Mouse (Mus musculus) megakaryocyte, adult 5-6 weeks (primary cell): Measurements from ENCODE around the gene Tbc1d2b. TPM values are rescaled to one million over a fixed set of nuclear protein-coding genes. Genes with fewer than 3 reads are reported as not detected.
A peak's percentile ranks its signal among the peaks of the same experiment; 100 is the strongest.

ENCODE experiments used
- ATAC-seq: 2 replicates; pipeline ENCODE4 v1.8.0; 2016; ENCODE audit warnings: mild to moderate bottlenecking, inconsistent platforms; ENCODE audit not compliant: poor library complexity, severe bottlenecking
- total RNA-seq, 2 experiments: library from RNA; stranded (forward) in 1 of 2; stranded (reverse) in 1 of 2; fragments of 153-499, 151-499 nt in 1 of 2; fragments of 221-1000, 200-1000 nt in 1 of 2; gene quantifications; 2 replicates each; pipeline versions ENCODE4 v1.2.3 to v1.2.4; 2015 to 2017

Gene Tbc1d2b
- total RNA-seq (2015) (38.7 and 58.8 TPM in 2 replicates), total RNA-seq (2017) (42.1 and 44.6 TPM in 2 replicates)

DNA sequence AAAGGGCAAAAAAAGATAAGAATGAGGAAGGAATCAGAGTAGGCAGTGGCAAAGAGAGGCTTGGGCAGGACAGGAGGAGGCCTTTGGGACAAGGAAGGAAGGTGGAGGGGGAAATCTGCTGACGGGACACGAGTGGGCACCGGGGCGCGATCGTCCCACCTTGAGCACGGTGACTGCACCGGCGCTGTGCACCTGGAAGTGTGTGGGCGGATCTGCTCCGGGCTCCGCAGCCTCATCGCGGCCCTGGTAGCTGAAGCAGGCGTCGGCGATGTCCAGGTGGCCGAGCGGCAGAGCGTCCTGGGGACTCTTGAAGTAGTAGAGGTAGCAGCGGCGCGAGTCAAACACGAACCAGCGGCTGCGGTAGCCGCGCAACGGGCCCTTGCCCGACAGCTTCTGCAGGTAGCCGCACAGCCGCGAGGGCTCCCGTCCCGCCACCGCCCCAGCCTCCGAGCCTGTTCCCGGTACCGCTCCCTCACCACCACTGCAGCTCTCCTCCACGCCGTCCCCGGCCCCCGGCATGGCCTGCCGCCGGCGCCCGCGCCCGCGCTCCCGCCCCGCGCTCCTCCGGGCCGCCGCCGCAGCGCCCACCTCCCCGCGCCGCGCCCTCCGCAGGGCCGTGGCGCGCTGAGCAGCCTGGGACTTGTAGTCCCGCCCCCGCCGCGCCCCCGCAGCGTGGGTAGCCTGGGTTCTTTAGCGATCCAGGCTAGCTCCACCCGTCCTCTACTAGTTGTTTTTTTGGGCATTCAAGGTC, at the start of gene Tbc1d2b:
TSS of gene Tbc1d2b (minus strand) at position 612 of the 751 bp plus-strand sequence.
- peak; percentile 55 for ATAC-seq

GRCm38 (mm10) chr9:90316300-90316699, 45.7 kb upstream of the Tbc1d2b start:
- ATAC-seq, result peak; percentile 73; the same call in 1 of the 2 replicates

DNA sequence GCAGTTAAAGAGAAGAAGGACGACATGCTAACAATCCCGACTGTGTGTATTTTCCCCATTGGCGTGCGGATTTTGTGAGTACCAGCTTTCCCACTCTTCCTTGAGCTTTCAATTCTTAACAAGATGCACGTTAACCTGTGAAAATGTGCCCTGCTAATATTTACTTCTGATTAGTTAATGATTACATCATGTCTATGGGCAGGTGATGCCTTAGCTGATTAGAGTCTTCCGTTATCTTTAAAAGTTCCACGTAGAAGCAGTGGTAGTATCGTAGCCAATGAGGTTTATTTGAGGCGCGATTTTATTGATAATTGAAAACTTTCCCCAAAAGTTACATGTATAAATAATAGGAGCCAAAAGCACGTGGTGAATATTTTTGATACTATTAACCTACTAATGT, 45.1 kb upstream of the Tbc1d2b start:
- no peak for ATAC-seq

- ATAC-seq, result no peak
Measured at GRCm38 (mm10) chr9:90304254-90304653, 33.6 kb upstream of the Tbc1d2b start.

DNA sequence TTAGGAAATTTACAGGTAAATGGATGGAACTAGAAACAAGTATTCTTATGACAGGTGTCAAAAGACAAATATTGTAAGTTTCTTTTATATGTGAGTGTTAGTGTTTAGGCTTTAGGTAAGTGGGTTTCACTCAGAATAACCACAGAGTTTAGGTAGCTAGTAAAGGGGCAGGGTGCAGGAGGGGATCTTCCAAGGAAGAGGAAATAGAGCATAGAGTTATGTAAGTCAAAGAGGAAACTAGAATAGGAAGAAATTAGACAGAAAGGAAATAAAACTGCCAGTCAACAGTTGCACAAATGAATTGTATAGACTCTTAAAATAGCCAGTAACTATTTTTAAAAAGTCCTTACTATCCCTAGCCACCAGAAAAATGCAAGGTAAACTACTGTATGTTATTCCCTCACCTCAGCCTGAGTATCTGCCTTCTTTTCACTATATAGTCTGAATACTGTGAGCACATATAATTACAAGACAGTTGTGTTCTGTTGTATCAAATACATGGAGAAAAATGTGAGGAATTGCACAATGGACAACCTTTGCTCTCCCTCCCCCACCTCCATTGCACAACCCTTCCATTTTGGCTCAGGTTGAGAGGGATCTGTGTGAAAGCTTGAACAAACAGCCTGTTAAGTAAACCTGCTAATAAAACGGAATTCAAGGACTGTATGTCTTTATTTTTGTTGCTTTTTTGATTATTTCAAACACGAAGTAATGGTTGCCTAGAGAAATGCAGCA, 32.7 kb upstream of the Tbc1d2b start:
- peak; percentile 63 for ATAC-seq

- ATAC-seq, result no peak
Measured at GRCm38 (mm10) chr9:90302670-90303069, 32.1 kb upstream of the Tbc1d2b start.

- ATAC-seq, result no peak
Measured at GRCm38 (mm10) chr9:90301081-90301688, 30.6 kb upstream of the Tbc1d2b start.

- no peak for ATAC-seq
Measured at GRCm38 (mm10) chr9:90297637-90298036, 27.0 kb upstream of the Tbc1d2b start.

DNA sequence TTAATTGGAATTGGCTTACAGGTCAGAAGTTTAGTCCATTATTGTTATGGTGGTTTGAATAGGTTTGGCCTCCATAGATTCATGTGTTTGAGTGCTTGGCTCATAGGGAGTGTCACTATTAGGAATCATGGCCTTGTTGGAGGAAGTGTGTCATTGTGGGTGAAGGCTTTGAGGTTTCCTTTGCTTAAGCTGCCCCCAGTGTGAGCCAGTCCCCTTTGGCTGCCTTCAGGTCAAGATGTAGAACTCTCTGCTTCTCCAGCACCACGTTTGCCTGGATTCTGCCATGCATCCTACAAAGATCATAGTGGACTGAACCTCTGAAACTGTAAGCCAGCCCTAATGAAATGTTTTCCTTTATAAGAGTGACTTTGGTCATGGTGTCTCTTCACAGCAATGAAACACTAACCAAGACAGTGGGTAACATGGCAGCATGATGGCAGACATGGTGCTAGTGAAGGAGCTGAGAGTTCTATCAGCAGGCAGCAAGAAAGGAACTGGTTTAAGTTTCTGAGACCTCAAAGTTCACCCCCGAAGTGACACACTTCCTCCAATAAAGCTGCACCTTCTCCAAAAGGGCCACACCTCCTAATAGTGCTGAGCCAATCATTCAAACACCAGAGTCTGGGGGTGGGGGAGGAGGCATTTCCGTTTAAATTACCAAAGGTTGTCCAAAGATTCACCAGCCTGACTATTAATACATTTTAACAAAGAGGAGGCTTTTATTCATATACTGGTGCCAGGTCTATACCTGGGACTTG, 23.2 kb upstream of the Tbc1d2b start:
- ATAC-seq, result peak; percentile 92

DNA sequence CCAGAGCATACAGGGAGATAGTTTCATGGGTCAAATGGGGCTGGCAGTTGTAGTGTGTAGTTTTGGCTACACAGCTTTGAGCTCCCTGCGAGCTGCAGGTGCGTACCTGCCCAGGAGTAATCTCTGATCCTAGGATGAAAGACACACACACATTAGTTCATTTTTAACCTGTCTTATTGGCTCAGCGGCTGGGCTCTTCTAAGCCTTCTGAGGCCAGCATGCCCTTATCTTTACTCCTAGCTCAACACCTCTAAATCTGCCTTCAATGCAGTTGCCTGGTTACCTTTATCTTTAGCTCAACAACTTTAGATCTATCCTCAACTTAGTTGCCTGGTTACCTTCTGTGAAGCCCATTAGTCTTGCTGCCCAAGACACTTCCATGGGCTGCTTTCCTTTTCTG, 7.8 kb upstream of the Tbc1d2b start:
- no peak for ATAC-seq

GRCm38 (mm10) chr9:90277884-90278283, 7.3 kb upstream of the Tbc1d2b start:
- ATAC-seq, result no peak

DNA sequence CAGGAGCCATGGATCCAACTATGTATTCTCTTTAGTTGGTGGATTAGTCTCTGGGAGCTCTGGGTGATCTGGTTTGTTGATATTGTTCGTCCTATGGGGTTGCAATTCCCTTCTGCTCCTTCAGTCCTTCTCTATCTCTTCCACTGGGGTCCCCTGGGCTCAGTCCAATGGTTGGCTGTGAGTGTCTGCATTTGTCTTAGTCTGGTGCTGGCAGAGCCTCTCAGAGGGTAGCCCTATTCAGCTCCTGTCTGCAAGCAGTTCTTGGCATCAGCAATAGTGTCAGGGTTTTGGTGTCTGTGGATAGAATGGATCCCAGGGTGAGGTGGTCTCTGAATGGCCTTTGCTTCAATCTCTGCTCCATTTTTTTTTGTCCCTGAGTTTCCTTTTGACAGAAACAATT, 6.2 kb upstream of the Tbc1d2b start:
- no peak for ATAC-seq

DNA sequence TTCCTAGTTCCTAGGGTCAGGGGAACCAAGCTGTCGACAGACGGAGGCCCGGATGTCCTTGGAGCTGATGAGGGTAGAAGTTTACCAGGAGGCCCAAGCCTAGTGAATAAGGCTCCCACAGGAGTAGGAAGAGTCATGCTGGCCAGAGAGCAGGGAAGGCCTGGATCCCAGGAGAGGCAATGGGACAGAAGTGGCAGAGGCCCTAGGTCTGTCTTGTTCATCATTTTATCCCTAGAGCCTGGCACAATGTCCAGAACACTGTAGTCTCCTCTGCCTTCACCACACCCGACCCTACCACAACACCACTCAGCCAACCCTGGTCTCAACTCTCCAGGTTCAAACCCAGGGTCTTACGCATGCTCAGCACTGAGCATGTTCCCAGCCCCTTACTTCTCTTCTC, 5.3 kb upstream of the Tbc1d2b start:
- ATAC-seq, result no peak

DNA sequence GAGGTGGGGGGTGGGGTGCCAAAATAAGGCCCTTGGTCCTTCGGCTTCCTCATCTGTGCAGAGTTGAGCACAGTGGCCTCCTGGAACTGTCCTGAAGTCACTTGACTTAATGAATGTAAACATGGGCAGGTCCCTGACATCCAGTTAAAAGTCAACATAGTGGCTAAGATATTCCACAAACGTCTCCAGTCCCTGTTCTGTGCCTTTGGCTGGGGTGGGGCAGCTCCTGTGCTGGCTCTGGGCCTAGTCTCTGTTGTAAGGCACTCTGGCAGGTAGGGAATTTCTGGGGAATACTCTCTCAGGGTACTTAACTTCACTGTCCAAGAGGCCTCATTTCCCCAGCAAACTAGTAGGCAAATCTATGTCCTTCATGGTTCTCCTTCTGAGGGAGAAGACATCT, 4.9 kb upstream of the Tbc1d2b start:
- ATAC-seq, result no peak

GRCm38 (mm10) chr9:90274516-90274915, 3.9 kb upstream of the Tbc1d2b start:
- ATAC-seq, result peak; percentile 81

- no peak for ATAC-seq
Measured at GRCm38 (mm10) chr9:90272346-90272745, 1.7 kb upstream of the Tbc1d2b start.

DNA sequence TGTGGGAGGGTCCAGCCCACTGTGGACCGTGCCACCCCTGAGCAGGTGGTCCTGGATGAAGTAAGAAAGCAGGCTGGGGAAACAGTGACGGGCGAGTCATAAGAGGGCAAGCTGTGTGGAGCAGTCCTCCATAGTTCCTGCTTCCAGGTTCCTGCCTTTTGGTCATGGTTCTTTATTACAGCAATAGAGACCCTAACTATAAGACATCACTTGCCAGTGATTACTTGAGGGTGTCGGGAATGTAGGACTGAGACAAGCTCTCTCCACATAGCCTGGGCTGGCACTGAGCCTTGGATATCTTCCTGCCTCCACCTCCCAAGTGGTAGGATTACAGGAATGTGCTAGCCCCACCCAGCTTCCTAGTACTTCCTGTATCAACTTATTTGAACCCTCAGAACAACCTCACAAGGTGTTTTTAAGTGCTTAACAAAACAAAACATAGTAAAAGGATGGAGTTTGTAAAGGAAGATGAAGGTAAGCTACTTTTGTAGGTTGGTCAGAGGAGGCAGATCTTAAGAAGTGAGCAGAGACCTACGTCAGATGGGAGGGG, 1.0 kb upstream of the Tbc1d2b start:
- ATAC-seq, result no peak

DNA sequence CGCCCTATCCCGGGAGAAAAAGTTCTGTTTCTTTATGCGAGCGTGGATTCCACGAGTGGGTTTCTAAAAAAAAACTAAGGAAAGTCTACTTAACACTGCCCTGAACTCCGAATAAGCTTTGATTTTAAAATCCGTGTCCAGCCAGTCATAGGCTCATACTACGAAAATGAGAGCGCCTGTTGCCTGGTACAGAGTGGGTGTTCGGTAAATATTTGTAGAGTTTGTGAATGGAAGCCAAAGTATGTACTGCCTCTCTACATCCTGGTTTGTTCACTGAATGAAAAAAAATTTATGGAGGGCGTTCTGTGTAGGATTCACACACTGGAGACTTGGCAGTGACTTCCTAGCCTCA, 316 bp upstream of the Tbc1d2b start:
- no peak for ATAC-seq

DNA sequence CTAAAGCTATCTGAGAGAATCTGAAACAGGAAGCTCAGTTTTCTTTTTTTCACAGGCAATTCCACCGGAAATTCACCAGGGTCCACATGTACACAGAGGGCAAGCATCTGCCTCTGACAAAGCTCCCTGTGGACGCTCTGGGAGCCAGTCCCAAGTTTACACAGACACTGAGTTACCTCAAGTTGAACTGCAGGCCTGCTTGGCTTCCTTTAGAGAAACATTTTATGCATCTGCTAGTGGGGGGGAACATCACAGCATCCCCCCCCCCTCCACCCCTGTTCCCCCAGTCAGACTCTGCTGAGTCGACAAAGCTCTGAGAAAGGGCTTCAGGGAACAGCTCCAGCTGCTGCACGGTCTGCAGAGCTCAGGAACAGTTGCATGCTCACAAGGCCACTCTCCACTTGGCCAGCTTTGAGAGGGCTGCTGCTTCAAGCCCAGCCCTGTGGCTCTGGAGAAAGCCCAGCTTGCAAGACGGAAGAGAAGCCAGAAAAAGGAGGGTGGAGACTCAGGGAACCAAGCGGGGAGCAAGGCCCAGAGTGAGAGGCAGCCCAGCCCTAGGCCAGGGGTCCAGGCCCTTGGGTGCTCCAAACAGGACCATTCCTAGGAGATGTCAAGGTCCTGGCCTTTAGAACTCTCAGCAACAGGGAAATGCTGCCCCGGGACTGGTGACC, 1.5 kb downstream of the Tbc1d2b start:
- peak; percentile 34 for ATAC-seq

DNA sequence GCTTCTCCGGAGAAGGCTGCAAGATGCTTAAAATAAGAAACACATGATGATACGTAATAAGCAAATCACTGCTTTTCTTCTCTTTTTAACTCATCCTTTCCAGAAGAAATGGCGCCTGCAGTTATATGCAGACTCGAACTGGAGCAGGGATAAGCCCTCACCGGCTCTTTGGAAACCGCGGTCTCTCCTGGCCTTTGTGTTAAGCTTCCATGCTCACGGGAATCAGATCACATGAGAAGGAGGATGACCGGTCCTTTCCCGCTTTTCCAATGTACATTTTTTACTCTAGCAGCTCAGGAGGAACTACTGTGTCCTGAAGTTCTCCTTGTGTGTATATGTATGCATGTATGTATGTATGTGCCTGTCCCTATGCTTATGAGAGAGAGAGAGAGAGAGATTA, 3.7 kb downstream of the Tbc1d2b start:
- no peak for ATAC-seq
